Mouse (Mus musculus): ENCODE results near the gene Espn. TPM values are rescaled to one million over a fixed set of nuclear protein-coding genes. Genes with fewer than 3 reads are reported as not detected.

The Espn gene
- polyA plus RNA-seq, 1 experiment from 2014 or later = 0.90 TPM

GRCm38 (mm10) chr4:152184353-152185035, 32.3 kb upstream of the Espn start:
- H3K4me1 ChIP-seq (replicated peaks; ENCODE audit: control insufficient read depth, insufficient read depth, low read length) = peaks cover 11% of the 10 kb centered on the region
- no peak overlapping the region for H3K9ac ChIP-seq (ENCODE audit: low read length)
- H3K9me3 ChIP-seq (ENCODE audit: control insufficient read depth, low read length) = no peaks in the 10 kb centered on the region
- DNase-seq (ENCODE audit: low spot score) = no peak
- H3K4me2 ChIP-seq (ENCODE audit: low read depth, low read length, severe bottlenecking) = no peak overlapping the region
- 71% methylated on average over 7 of the region's 7 CpGs for WGBS
- H3K27ac ChIP-seq (ENCODE audit: low read depth, low read length) = no peak overlapping the region
- H3K4me3 ChIP-seq (ENCODE audit: low read depth, low read length) = no peak overlapping the region
- no peaks in the 10 kb centered on the region; the same call in 1 of the 2 replicates for H3K36me3 ChIP-seq (ENCODE audit: control insufficient read depth, insufficient read depth, low read length)
- no peak for ATAC-seq (replicated peaks; ENCODE audit: low FRiP score)
- H3K27me3 ChIP-seq (ENCODE audit: control insufficient read depth, insufficient read depth, low read length) = no peaks in the 10 kb centered on the region

- Histone ChIP-seq H3K27me3 (ENCODE audit: control insufficient read depth, insufficient read depth, low read length) (no peaks in the 10 kb centered on the region), H3K4me1 (replicated peaks; ENCODE audit: control insufficient read depth, insufficient read depth, low read length) (peaks cover 16% of the 10 kb centered on the region), H3K27ac (ENCODE audit: low read depth, low read length) (no peak overlapping the region), H3K9me3 (ENCODE audit: control insufficient read depth, low read length) (no peaks in the 10 kb centered on the region), H3K36me3 (ENCODE audit: control insufficient read depth, insufficient read depth, low read length) (no peaks in the 10 kb centered on the region; the same call in 1 of the 2 replicates), H3K9ac (ENCODE audit: low read length) (no peak overlapping the region), H3K4me3 (ENCODE audit: low read depth, low read length) (no peak overlapping the region), H3K4me2 (ENCODE audit: low read depth, low read length, severe bottlenecking) (no peak overlapping the region)
- ATAC-seq (replicated peaks; ENCODE audit: low FRiP score) (no peak), DNase-seq (ENCODE audit: low spot score) (no peak)
- 90% methylated on average over 10 of the region's 10 CpGs for WGBS
These were observed 30.0 kb upstream of the Espn start for GRCm38 (mm10) chr4:152182205-152182604.

- DNase-seq (ENCODE audit: low spot score) (no peak), ATAC-seq (replicated peaks; ENCODE audit: low FRiP score) (no peak)
- no peaks in the 10 kb centered on the region for H3K9me3 ChIP-seq (ENCODE audit: control insufficient read depth, low read length)
- H3K4me3 ChIP-seq (ENCODE audit: low read depth, low read length) = no peak overlapping the region
- peaks cover 2% of the 10 kb centered on the region; the same call in 1 of the 2 replicates for H3K27me3 ChIP-seq (ENCODE audit: control insufficient read depth, insufficient read depth, low read length)
- H3K4me1 ChIP-seq (replicated peaks; ENCODE audit: control insufficient read depth, insufficient read depth, low read length) = peaks cover 6% of the 10 kb centered on the region
- WGBS = 90% methylated on average over 16 of the region's 16 CpGs
- no peak overlapping the region for H3K9ac ChIP-seq (ENCODE audit: low read length)
- H3K27ac ChIP-seq (ENCODE audit: low read depth, low read length) = no peak overlapping the region
- no peak overlapping the region for H3K4me2 ChIP-seq (ENCODE audit: low read depth, low read length, severe bottlenecking)
- H3K36me3 ChIP-seq (ENCODE audit: control insufficient read depth, insufficient read depth, low read length) = no peaks in the 10 kb centered on the region; the same call in 1 of the 2 replicates
These were observed 27.9 kb upstream of the Espn start for GRCm38 (mm10) chr4:152179946-152180660.

GRCm38 (mm10) chr4:152178916-152179705, 26.9 kb upstream of the Espn start:
- Histone ChIP-seq H3K27ac (ENCODE audit: low read depth, low read length) (no peak overlapping the region), H3K36me3 (ENCODE audit: control insufficient read depth, insufficient read depth, low read length) (no peaks in the 10 kb centered on the region; the same call in 1 of the 2 replicates), H3K4me1 (replicated peaks; ENCODE audit: control insufficient read depth, insufficient read depth, low read length) (peaks cover 6% of the 10 kb centered on the region), H3K9me3 (ENCODE audit: control insufficient read depth, low read length) (no peaks in the 10 kb centered on the region), H3K4me2 (ENCODE audit: low read depth, low read length, severe bottlenecking) (peak overlapping the region; percentile 96), H3K27me3 (ENCODE audit: control insufficient read depth, insufficient read depth, low read length) (peaks cover 4% of the 10 kb centered on the region; the same call in 1 of the 2 replicates), H3K4me3 (ENCODE audit: low read depth, low read length) (peak overlapping the region; percentile 60), H3K9ac (ENCODE audit: low read length) (peak overlapping the region; percentile 79)
- DNase-seq (ENCODE audit: low spot score) (no peak), ATAC-seq (replicated peaks; ENCODE audit: low FRiP score) (no peak)
- 33% methylated on average over 16 of the region's 16 CpGs for WGBS

GRCm38 (mm10) chr4:152178344-152178864, 26.2 kb upstream of the Espn start:
- peak; percentile 81 for ATAC-seq (replicated peaks; ENCODE audit: low FRiP score)
- Histone ChIP-seq H3K4me2 (ENCODE audit: low read depth, low read length, severe bottlenecking) (peak overlapping the region; percentile 96), H3K4me1 (replicated peaks; ENCODE audit: control insufficient read depth, insufficient read depth, low read length) (peaks cover 6% of the 10 kb centered on the region), H3K9ac (ENCODE audit: low read length) (peak overlapping the region; percentile 79), H3K9me3 (ENCODE audit: control insufficient read depth, low read length) (no peaks in the 10 kb centered on the region), H3K27ac (ENCODE audit: low read depth, low read length) (no peak overlapping the region), H3K27me3 (ENCODE audit: control insufficient read depth, insufficient read depth, low read length) (peaks cover 4% of the 10 kb centered on the region; the same call in 1 of the 2 replicates), H3K4me3 (ENCODE audit: low read depth, low read length) (peak overlapping the region; percentile 60), H3K36me3 (ENCODE audit: control insufficient read depth, insufficient read depth, low read length) (no peaks in the 10 kb centered on the region; the same call in 1 of the 2 replicates)
- DNase-seq (ENCODE audit: low spot score) = peak; percentile 76
- under 1% methylated on average over 34 of the region's 35 CpGs for WGBS

GRCm38 (mm10) chr4:152177537-152178343, 25.6 kb upstream of the Espn start, which contains the start of gene Acot7:
Gene Acot7, plus strand, starts transcription at chr4:152178134.
- under 1% methylated on average over 101 of the region's 108 CpGs for WGBS
- no peaks in the 10 kb centered on the region; the same call in 1 of the 2 replicates for H3K36me3 ChIP-seq (ENCODE audit: control insufficient read depth, insufficient read depth, low read length)
- DNase-seq (ENCODE audit: low spot score) (peak; percentile 97), ATAC-seq (replicated peaks; ENCODE audit: low FRiP score) (peak; percentile 95)
- H3K4me1 ChIP-seq (replicated peaks; ENCODE audit: control insufficient read depth, insufficient read depth, low read length) = peaks cover 6% of the 10 kb centered on the region
- peak within 1 kb of the TSS; percentile 50; the same call in 1 of the 2 replicates for H3K27ac ChIP-seq (ENCODE audit: low read depth, low read length)
- peak within 1 kb of the TSS; percentile 60 for H3K4me3 ChIP-seq (ENCODE audit: low read depth, low read length)
- H3K27me3 ChIP-seq (ENCODE audit: control insufficient read depth, insufficient read depth, low read length) = peaks cover 4% of the 10 kb centered on the region; the same call in 1 of the 2 replicates
- peak within 1 kb of the TSS; percentile 96 for H3K4me2 ChIP-seq (ENCODE audit: low read depth, low read length, severe bottlenecking)
- H3K9me3 ChIP-seq (ENCODE audit: control insufficient read depth, low read length) = no peaks in the 10 kb centered on the region
- H3K9ac ChIP-seq (ENCODE audit: low read length) = peak within 1 kb of the TSS; percentile 79

- WGBS = 71% methylated on average over 6 of the region's 6 CpGs
- Histone ChIP-seq H3K4me1 (replicated peaks; ENCODE audit: control insufficient read depth, insufficient read depth, low read length) (peaks cover 6% of the 10 kb centered on the region), H3K27me3 (ENCODE audit: control insufficient read depth, insufficient read depth, low read length) (peaks cover 4% of the 10 kb centered on the region; the same call in 1 of the 2 replicates), H3K4me2 (ENCODE audit: low read depth, low read length, severe bottlenecking) (peak overlapping the region; percentile 96), H3K27ac (ENCODE audit: low read depth, low read length) (no peak overlapping the region), H3K9me3 (ENCODE audit: control insufficient read depth, low read length) (no peaks in the 10 kb centered on the region), H3K36me3 (ENCODE audit: control insufficient read depth, insufficient read depth, low read length) (no peaks in the 10 kb centered on the region), H3K4me3 (ENCODE audit: low read depth, low read length) (peak overlapping the region; percentile 60), H3K9ac (ENCODE audit: low read length) (peak overlapping the region; percentile 79)
- DNase-seq (ENCODE audit: low spot score) (no peak), ATAC-seq (replicated peaks; ENCODE audit: low FRiP score) (no peak)
These were observed 25.0 kb upstream of the Espn start for GRCm38 (mm10) chr4:152177174-152177536.
